Mouse (Mus musculus): Measurements from ENCODE around the gene Tmem125. TPM values are rescaled to one million over a fixed set of nuclear protein-coding genes. Genes with fewer than 3 reads are reported as not detected.

The Tmem125 gene
- polyA plus RNA-seq, 1 experiment from 2014 or later = 4.4 TPM

- no peak for TF ChIP-seq CTCF (IDR thresholded peaks at IDR 0.05; ENCODE audit: low read depth)
- TF ChIP-seq EP300 (IDR thresholded peaks at IDR 0.05; ENCODE audit: low read depth) = no peak
- Histone ChIP-seq H3K4me2 (ENCODE audit: low read depth, low read length) (peak overlapping the region; percentile 73), H3K36me3 (replicated peaks; ENCODE audit: insufficient read depth, low read length) (no peaks in the 10 kb centered on the region), H3K4me1 (ENCODE audit: insufficient read depth) (peaks cover 8% of the 10 kb centered on the region; the same call in 1 of the 2 replicates), H3K4me3 (ENCODE audit: low read depth, low read length) (peak overlapping the region; percentile 45; the same call in 1 of the 2 replicates), H3K27me3 (ENCODE audit: insufficient read depth, low read length) (no peaks in the 10 kb centered on the region), H3K9me3 (ENCODE audit: low read length) (no peaks in the 10 kb centered on the region), H3K27ac (ENCODE audit: low read depth) (peak overlapping the region; percentile 90), H3K9ac (replicated peaks) (0 out of 2 replicates have a peak overlapping the region, but pooled peaks have one; percentile 8)
- no peak for DNase-seq
- 47% methylated on average over 9 of the region's 9 CpGs for WGBS (ENCODE audit: insufficient replicate concordance)
- no peak for ATAC-seq
Observed at GRCm38 (mm10) chr4:118542510-118543157, 1.2 kb downstream of the Tmem125 start.

- ATAC-seq (no peak), DNase-seq (no peak)
- Histone ChIP-seq H3K27ac (ENCODE audit: low read depth) (no peak overlapping the region), H3K36me3 (replicated peaks; ENCODE audit: insufficient read depth, low read length) (no peaks in the 10 kb centered on the region), H3K4me1 (ENCODE audit: insufficient read depth) (peaks cover 9% of the 10 kb centered on the region; the same call in 1 of the 2 replicates), H3K9ac (replicated peaks) (no peak overlapping the region), H3K4me3 (ENCODE audit: low read depth, low read length) (no peak overlapping the region), H3K4me2 (ENCODE audit: low read depth, low read length) (no peak overlapping the region), H3K9me3 (ENCODE audit: low read length) (no peaks in the 10 kb centered on the region), H3K27me3 (ENCODE audit: insufficient read depth, low read length) (no peaks in the 10 kb centered on the region)
- 50% methylated on average over 10 of the region's 10 CpGs for WGBS (ENCODE audit: insufficient replicate concordance)
- TF ChIP-seq CTCF (IDR thresholded peaks at IDR 0.05; ENCODE audit: low read depth) = no peak
- TF ChIP-seq EP300 (IDR thresholded peaks at IDR 0.05; ENCODE audit: low read depth) = no peak
Observed at GRCm38 (mm10) chr4:118539904-118540303, 3.9 kb downstream of the Tmem125 start.

GRCm38 (mm10) chr4:118537801-118538200, 6.0 kb downstream of the Tmem125 start:
- Histone ChIP-seq H3K27me3 (ENCODE audit: insufficient read depth, low read length) (no peaks in the 10 kb centered on the region), H3K27ac (ENCODE audit: low read depth) (no peak overlapping the region), H3K9ac (replicated peaks) (no peak overlapping the region), H3K4me2 (ENCODE audit: low read depth, low read length) (no peak overlapping the region), H3K9me3 (ENCODE audit: low read length) (no peaks in the 10 kb centered on the region), H3K4me1 (ENCODE audit: insufficient read depth) (peaks cover 7% of the 10 kb centered on the region; the same call in 1 of the 2 replicates), H3K36me3 (replicated peaks; ENCODE audit: insufficient read depth, low read length) (no peaks in the 10 kb centered on the region), H3K4me3 (ENCODE audit: low read depth, low read length) (no peak overlapping the region)
- WGBS (ENCODE audit: insufficient replicate concordance) = 30% methylated on average over 6 of the region's 6 CpGs
- ATAC-seq (no peak), DNase-seq (no peak)
- no peak for TF ChIP-seq EP300 (IDR thresholded peaks at IDR 0.05; ENCODE audit: low read depth)
- no peak for TF ChIP-seq CTCF (IDR thresholded peaks at IDR 0.05; ENCODE audit: low read depth)

GRCm38 (mm10) chr4:118535610-118536009, 8.2 kb downstream of the Tmem125 start:
- no peaks in the 10 kb centered on the region for H3K27me3 ChIP-seq (ENCODE audit: insufficient read depth, low read length)
- H3K4me2 ChIP-seq (ENCODE audit: low read depth, low read length) = no peak overlapping the region
- H3K27ac ChIP-seq (ENCODE audit: low read depth) = no peak overlapping the region
- no peaks in the 10 kb centered on the region for H3K36me3 ChIP-seq (replicated peaks; ENCODE audit: insufficient read depth, low read length)
- DNase-seq = no peak
- no peak overlapping the region for H3K9ac ChIP-seq (replicated peaks)
- no peak for ATAC-seq
- no peak for TF ChIP-seq EP300 (IDR thresholded peaks at IDR 0.05; ENCODE audit: low read depth)
- no peak for TF ChIP-seq CTCF (IDR thresholded peaks at IDR 0.05; ENCODE audit: low read depth)
- WGBS (ENCODE audit: insufficient replicate concordance) = 88% methylated on average over 6 of the region's 6 CpGs
- H3K4me3 ChIP-seq (ENCODE audit: low read depth, low read length) = no peak overlapping the region
- peaks cover 5% of the 10 kb centered on the region; the same call in 1 of the 2 replicates for H3K4me1 ChIP-seq (ENCODE audit: insufficient read depth)
- H3K9me3 ChIP-seq (ENCODE audit: low read length) = no peaks in the 10 kb centered on the region

GRCm38 (mm10) chr4:118533605-118534004, 10.2 kb downstream of the Tmem125 start:
- WGBS (ENCODE audit: insufficient replicate concordance) = 49% methylated on average over 7 of the region's 7 CpGs
- Histone ChIP-seq H3K4me2 (ENCODE audit: low read depth, low read length) (no peak overlapping the region), H3K27ac (ENCODE audit: low read depth) (no peak overlapping the region), H3K9ac (replicated peaks) (no peak overlapping the region), H3K9me3 (ENCODE audit: low read length) (no peaks in the 10 kb centered on the region), H3K36me3 (replicated peaks; ENCODE audit: insufficient read depth, low read length) (no peaks in the 10 kb centered on the region), H3K4me3 (ENCODE audit: low read depth, low read length) (no peak overlapping the region), H3K4me1 (ENCODE audit: insufficient read depth) (peaks cover 5% of the 10 kb centered on the region; the same call in 1 of the 2 replicates), H3K27me3 (ENCODE audit: insufficient read depth, low read length) (no peaks in the 10 kb centered on the region)
- no peak for TF ChIP-seq CTCF (IDR thresholded peaks at IDR 0.05; ENCODE audit: low read depth)
- TF ChIP-seq EP300 (IDR thresholded peaks at IDR 0.05; ENCODE audit: low read depth) = no peak
- DNase-seq = no peak
- ATAC-seq = no peak

- Histone ChIP-seq H3K4me1 (ENCODE audit: insufficient read depth) (peaks cover 5% of the 10 kb centered on the region; the same call in 1 of the 2 replicates), H3K9me3 (ENCODE audit: low read length) (no peaks in the 10 kb centered on the region), H3K27ac (ENCODE audit: low read depth) (no peak overlapping the region), H3K4me3 (ENCODE audit: low read depth, low read length) (no peak overlapping the region), H3K27me3 (ENCODE audit: insufficient read depth, low read length) (no peaks in the 10 kb centered on the region), H3K4me2 (ENCODE audit: low read depth, low read length) (no peak overlapping the region), H3K36me3 (replicated peaks; ENCODE audit: insufficient read depth, low read length) (no peaks in the 10 kb centered on the region), H3K9ac (replicated peaks) (no peak overlapping the region)
- 49% methylated on average over 3 of the region's 4 CpGs for WGBS (ENCODE audit: insufficient replicate concordance)
- DNase-seq = no peak
- TF ChIP-seq CTCF (IDR thresholded peaks at IDR 0.05; ENCODE audit: low read depth) (no peak), EP300 (IDR thresholded peaks at IDR 0.05; ENCODE audit: low read depth) (no peak)
- no peak for ATAC-seq
Observed at GRCm38 (mm10) chr4:118533156-118533555, 10.7 kb downstream of the Tmem125 start.
